Mouse (Mus musculus) spleen, adult 2 months (tissue): Measurements from ENCODE around the gene Akt1s1.

Source experiments
- CTCF ChIP-seq: fragments of 200-500 bp; IDR thresholded peaks from 2 replicates; pipeline ENCODE4 v1.5.1; 2011; ENCODE audit warnings: mild to moderate bottlenecking, inconsistent platforms; ENCODE audit not compliant: insufficient read depth, insufficient read length, insufficient replicate concordance; ENCODE audit errors: extremely low read depth
- POLR2A ChIP-seq: fragments of 200-500 bp; IDR thresholded peaks from 2 replicates; pipeline ENCODE4 v1.6.1; 2011; ENCODE audit warnings: low read depth, low read length, inconsistent platforms

DNA sequence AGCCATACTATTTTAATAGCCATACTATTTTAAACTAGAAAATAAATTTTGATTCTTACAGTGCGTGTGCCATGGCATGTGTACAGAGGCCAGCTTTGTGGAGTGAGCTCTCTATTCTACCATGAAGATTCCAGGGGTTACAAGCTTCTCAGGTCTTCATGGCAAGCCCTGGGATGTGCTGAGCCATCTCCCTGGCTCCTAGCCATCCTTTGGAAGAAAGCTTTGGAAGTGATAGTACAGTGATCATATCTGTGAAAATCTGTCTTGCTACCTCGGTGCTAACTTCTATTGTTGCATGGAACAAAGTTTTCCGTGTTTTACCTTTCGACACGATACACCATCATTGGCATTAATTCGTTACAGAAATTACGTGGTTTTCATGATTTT, 46.4 kb downstream of the Akt1s1 start:
- TF ChIP-seq CTCF (no peak), POLR2A (no peak)
